Mouse (Mus musculus): ENCODE measurements at regions not wholly inside any gene's neighbourhood (a gene's known extent, or its start where the extent isn't known, plus 50 kb on each side); places are given as distances from the start of the nearest gene placed in this dataset.

- no peak for DNase-seq (ENCODE audit: low spot score in 2 of 2)
Observed at GRCm38 (mm10) chr14:103938201-103938600, 94.0 kb upstream of the Ednrb start.

- DNase-seq (ENCODE audit: low spot score in 2 of 2) = no peak
Observed at GRCm38 (mm10) chr14:103937700-103938099, 93.5 kb upstream of the Ednrb start.

GRCm38 (mm10) chr14:103933813-103934212 is 89.6 kb upstream of the Ednrb start:
- no peak for DNase-seq (ENCODE audit: low spot score in 2 of 2)

- DNase-seq (ENCODE audit: low spot score in 2 of 2) = no peak
Observed at GRCm38 (mm10) chr14:103932170-103932569, 88.0 kb upstream of the Ednrb start.

- DNase-seq (ENCODE audit: low spot score in 2 of 2) = no peak
Observed at GRCm38 (mm10) chr14:103929734-103930364, 85.6 kb upstream of the Ednrb start.

GRCm38 (mm10) chr14:103929155-103929729 is 85.0 kb upstream of the Ednrb start:
- DNase-seq (ENCODE audit: low spot score in 2 of 2) = no peak

GRCm38 (mm10) chr14:103920169-103920568 is 76.0 kb upstream of the Ednrb start:
- no peak for DNase-seq (ENCODE audit: low spot score in 2 of 2)

- DNase-seq (ENCODE audit: low spot score in 2 of 2) = no peak
Observed at GRCm38 (mm10) chr14:103919380-103919779, 75.2 kb upstream of the Ednrb start.

- no peak for DNase-seq (ENCODE audit: low spot score in 2 of 2)
Observed at GRCm38 (mm10) chr14:103913453-103913852, 69.3 kb upstream of the Ednrb start.

- no peak for DNase-seq (ENCODE audit: low spot score in 2 of 2)
Observed at GRCm38 (mm10) chr14:103911707-103912106, 67.5 kb upstream of the Ednrb start.

GRCm38 (mm10) chr14:103911280-103911679 is 67.1 kb upstream of the Ednrb start:
- DNase-seq (ENCODE audit: low spot score in 2 of 2) = peak in 1 of 2 experiments; percentile 6

GRCm38 (mm10) chr14:103906417-103907070 is 62.3 kb upstream of the Ednrb start:
- no peak for DNase-seq (ENCODE audit: low spot score in 2 of 2)

- no peak for DNase-seq (ENCODE audit: low spot score in 2 of 2)
Observed at GRCm38 (mm10) chr14:103900817-103901216, 56.6 kb upstream of the Ednrb start.

GRCm38 (mm10) chr14:103899111-103899814 is 55.1 kb upstream of the Ednrb start:
- peak; percentile 27 to 31 for DNase-seq (ENCODE audit: low spot score in 2 of 2)

- no peak for DNase-seq (ENCODE audit: low spot score in 2 of 2)
Observed at GRCm38 (mm10) chr14:103898689-103899088, 54.5 kb upstream of the Ednrb start.

GRCm38 (mm10) chr14:103895261-103895660 is 51.1 kb upstream of the Ednrb start:
- no peak for DNase-seq (ENCODE audit: low spot score in 2 of 2)
